Mouse (Mus musculus): ENCODE measurements around the gene Grk5.
A peak's percentile ranks its signal among the peaks of the same experiment; 100 is the strongest.

Gene Grk5

DNA sequence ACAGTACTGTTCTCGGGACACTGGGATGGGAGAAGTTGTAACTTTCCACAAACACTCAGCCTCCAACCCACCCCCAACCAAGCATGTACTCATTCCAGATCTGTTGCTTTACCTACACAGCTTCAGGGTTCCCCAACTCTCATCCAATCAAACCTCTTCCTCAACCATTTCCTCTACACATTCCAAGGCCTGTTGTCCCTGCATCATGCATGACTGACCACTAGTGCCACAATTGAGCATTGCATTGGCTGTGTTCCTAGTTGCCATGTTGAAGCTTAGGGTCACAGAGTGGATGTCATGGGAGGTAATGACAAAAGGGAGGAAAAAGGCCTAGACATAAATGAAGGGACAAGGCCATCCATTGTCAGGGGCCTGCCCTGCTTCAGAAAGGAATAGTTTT, 175.5 kb downstream of the Grk5 start:
- DNase-seq (ENCODE audit: low spot score), result peak; percentile 51

DNA sequence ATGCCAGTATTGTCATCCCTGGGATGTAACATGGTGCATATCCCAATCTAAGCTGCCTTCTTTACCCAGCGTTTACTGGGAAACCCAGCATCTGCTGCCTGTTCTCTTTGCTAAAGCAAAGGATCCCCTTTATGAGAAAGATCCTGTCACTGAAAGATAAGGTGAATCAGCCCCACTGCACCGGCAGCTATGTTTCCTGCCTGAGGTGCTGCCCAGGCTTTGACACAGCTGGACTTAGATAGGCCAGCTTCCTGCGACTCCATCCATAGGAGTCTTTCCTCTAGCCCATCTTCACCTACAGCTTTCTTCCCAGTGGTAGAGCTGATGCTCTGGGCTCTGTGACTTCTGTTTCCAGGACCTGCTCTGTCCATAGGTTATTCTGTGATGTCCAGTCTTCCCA, 189.1 kb downstream of the Grk5 start:
- no peak for DNase-seq (ENCODE audit: low spot score)

DNA sequence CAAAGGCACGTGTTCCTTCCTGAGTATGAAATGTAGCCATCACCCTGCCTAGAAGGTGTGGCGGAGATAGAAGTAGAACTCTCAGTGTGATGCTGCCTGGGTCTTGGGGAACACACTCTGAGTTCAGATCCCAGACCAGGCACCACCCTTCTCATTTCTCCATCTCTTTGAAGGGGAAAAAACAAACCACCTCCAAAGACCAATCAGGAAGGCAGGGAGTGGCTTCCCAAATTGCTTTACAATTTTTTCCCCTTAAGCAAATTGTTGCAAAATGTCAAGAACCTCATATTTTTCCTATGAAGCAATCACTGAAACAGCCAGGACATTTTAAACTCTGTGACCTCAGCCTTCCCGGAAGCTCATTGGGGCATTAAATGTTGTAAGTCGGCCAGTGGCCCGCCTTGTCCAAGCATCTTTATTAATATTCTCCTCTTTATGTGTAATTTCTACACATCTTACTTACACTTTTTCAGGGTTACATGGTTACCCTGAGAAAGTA, 190.8 kb downstream of the Grk5 start:
- peak; percentile 65 for DNase-seq (ENCODE audit: low spot score)

DNA sequence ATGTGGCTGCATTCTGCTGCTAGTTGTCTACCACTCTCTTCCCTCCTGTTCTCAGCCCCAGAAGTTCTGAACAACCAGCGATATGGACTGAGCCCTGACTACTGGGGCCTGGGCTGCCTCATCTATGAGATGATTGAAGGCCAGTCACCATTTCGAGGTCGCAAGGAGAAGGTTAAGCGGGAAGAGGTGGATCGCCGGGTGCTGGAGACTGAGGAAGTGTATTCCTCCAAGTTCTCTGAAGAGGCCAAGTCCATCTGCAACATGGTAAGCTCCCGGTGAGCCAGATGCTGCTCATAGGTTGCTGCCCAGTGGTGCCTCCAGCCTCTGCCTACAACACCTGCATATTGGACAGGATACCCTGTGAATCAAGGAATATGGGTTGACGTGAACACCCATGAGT, 193.5 kb downstream of the Grk5 start:
- DNase-seq (ENCODE audit: low spot score), result no peak

DNA sequence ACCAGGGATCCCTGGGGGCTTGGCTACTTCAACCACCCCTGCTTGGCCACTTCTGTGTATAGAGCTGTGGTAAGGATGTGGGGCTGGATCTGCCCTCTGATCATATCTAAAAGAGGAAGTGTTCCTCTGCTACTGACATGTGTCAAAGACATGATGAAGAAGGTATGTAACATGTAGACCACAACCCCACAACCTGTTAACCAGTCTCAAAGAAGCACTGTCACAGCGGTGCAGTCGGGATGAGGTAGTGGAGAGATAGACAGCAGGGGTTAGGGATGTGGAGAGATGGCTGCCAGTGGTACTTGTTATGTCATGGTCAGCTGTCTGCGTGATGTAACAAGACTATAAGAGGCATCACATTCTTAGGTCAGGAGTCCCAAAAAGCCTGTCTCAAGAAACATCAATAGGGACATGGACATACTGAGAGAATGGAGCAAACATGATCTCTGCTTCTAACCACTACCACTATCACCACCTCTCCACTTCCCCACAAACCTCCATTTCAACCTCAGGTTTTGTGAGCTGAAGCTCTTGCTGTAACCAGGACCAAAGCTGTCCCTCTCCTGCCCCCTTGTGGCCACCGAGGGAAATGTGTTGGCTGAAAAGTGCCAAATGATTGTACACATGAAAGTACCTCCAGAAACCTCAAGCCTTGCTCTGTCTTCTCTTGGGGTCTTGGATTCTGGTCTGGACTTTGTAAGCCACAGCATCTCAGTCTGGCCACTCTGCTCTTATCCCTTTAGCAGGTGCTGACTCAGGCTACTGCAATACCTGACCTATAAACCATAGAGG, 194.8 kb downstream of the Grk5 start:
- DNase-seq (ENCODE audit: low spot score), result peak; percentile 93

DNA sequence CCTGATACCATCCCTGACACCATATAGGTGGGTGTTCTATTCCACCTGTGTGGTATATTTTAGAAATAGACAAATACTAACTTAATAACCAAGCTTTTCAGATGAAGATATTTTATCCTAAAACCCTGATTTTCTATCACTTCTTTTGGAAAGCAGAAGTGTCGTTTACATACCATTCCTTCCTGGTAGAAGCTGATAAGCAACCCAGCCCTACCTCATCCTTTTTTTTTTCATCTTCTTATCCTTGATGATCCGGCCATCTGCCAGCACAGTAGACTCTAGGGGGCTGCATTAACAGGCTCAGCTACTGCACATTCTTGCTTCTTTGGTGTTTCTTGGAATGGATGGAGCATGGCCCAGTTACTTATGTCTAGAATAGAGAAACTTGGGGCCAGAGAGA, 195.7 kb downstream of the Grk5 start:
- no peak for DNase-seq (ENCODE audit: low spot score)

DNA sequence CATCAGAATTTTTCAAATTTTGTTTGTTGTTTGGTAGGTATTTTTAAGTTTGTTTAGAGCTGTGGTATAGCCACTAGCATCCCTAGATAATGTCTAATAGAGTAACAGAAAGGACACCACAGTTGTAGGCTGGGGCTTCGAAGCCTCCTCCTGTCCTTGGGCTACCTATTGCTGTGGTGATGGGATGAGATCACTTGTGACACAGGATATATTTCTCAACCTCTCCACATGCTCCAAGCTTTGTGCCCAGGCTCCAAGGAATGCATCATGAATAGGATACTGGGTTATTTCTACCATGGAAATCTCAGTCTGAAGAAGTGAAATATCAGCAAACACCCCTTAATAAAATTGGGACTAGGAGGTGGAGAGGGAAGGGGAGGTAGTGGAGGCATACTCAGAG, 198.2 kb downstream of the Grk5 start:
- DNase-seq (ENCODE audit: low spot score), result no peak

DNA sequence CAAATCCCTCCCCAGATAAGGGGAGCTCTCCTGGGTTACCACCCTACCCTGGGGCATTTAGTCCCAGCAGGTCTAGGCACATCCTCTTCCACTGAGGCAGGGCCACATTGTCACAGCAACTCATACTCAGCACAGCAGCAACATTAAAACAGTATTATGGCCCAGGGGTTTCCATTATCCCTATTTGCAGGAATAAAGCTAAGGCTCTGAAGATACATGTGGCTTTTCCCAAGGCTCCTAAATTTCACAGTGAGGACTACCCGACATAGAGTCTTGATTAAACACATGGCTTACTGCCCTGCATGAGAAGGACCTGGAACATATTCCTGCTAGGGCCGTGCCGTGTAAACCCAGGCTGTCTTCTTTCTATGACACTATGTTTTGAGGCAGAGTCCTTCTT, 199.5 kb downstream of the Grk5 start:
- DNase-seq (ENCODE audit: low spot score), result no peak

DNA sequence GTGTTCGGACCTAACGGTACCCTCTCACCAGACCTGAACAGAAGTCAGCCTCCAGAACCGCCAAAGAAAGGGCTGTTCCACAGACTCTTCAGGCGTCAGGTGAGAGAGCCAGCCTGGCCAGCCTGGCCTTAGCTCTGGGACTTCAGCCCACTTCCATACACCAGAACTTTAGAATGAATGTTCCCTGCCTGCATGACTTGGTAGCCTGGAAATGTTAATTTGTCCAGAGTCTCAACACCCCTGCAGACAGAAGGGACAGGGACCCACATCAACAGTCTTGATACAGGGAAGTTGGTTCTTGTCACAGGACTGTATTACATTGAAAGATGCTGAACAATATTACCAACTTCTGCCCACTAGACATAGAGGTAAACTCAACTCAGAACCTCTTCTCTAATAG, 201.0 kb downstream of the Grk5 start:
- DNase-seq (ENCODE audit: low spot score), result no peak

DNA sequence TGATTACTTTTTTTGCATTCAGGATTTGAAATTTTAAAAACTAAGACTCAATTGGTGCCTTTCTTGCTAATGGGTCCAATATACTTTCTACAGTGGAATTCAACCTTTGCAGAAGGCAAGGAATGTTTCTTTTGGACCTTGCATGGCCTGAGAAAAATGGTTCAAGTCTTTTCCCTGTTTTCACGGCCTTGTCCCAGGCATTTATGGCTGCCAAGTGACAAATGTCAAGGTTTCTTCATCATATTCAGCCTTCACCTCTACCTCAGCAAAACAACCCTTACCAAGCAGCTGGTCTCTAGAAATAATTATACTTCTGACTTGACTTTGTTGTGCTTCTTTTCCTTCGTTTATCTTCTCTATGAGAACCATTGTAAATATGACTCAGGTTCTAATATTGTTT, 207.2 kb downstream of the Grk5 start:
- DNase-seq (ENCODE audit: low spot score), result no peak

DNA sequence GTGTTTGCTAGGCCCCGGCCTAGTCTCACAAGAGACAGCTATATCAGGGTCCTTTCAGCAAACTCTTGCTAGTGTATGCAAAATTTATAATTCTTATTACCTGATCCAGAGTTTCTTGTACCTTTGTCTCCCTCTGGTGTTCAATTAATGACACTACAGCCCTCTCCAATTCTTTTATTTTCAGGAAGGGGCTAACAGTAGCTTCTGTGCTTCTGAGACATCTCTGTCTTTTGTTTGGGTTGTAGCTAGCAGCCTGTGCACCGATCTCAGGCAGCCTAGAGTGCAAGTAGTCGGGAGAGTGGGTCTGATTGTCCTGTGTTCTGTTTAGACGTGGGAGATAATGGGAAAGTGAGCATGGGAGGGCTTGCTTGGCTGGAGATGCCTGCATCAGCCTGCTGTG, 208.2 kb downstream of the Grk5 start:
- DNase-seq (ENCODE audit: low spot score), result peak; percentile 57

DNA sequence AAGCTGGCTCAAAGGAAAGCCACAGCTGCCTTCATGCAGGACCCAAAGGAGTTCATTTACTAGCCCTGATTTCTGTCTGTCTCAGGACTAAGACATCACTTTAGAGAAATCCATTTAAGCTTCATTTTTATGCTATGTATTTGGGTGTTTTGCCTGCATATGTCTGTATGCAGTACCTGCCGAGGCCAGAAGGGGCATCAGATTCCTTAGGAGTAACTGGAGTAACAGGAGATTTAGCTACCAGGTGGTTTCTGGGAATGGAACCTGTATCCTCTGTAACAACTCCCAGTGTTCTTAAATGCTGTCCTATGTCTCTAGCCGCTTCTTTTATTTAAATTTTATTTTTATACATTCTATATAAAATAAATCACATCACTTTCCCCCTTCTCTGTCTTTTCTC, 220.6 kb downstream of the Grk5 start:
- DNase-seq (ENCODE audit: low spot score), result no peak

DNA sequence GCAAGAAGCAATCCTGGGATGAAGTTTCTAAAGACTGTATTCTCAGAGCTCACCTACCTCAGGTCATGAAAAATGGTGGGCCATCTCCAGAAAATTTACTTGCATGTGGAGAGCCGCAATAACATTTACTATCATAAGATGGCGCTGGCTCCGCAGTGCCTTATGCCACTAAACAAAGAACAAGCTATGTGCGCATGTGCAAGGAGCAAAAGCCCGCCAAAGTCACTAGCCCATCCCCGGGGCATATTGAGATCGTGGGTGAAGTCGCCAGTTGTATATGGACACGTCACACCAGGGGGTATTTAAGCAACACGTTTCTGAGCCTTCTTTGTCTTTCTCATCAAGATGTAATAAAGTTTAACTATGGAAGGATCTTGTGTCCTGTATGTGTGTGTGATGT, 241.5 kb downstream of the Grk5 start:
- no peak for DNase-seq (ENCODE audit: low spot score)

DNA sequence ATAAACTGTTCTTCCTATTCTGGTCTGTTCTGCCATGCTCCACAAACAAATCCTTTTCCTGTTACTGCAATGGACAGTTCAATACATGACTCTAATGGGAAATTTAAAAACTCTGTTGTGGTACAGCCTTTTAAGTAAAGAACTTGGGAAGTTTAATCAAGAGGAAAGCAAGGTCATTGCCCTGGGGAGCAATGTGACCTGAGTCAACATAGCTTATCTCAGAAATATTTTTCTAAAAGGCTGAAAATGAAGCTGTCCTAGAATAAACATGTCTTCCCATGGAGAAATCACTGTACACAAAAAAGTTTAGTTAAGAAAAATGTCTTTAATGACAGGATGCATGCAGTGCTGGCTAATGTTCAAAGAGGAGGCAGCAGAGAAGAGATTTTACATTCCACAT, 249.1 kb downstream of the Grk5 start:
- DNase-seq (ENCODE audit: low spot score), result no peak

DNA sequence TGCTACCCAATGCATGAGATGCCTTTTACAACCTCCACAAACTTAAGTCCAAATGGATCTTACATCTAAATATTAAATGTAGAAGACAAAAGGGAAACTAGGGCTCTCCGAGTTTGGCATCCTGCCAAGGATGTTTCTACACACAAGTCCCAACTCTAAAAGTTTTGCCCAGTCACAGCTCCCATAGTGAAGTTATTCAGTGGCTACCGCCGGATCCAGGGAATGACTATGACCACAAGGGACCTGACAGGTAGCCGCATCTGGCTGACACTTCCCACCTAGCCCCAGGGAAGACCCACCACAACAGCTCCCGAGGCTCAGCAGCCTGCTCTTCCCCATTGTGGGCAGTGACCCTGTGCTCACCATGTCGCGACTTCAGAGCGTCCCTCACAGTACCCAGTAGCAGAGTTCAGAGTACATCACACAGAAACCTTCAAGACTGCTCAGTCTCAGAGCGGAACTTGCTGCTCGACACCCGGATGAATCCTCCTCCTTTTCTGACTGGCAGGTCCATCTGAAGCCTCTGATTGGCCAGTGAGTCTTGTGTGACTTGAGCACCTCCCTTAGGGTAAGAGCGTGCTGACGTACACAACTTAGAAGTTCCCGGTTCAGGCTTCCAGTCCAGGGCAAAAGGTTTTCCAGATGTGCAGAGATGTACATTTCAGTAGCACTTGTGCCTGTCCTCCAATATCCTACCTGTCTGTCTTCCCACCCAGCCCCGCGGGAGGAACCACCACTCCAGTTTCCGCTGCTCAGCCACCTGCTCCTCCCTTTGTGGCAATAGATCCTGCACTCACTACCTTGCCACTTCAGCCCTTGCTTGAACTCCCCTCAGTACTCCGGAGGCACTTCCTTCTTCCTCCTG, 251.0 kb downstream of the Grk5 start, which contains the start of gene Zfp950:
TSS of gene Zfp950 (minus strand) at position 499 of the 865 bp plus-strand sequence.
- DNase-seq (ENCODE audit: low spot score), result peak; percentile 96

DNA sequence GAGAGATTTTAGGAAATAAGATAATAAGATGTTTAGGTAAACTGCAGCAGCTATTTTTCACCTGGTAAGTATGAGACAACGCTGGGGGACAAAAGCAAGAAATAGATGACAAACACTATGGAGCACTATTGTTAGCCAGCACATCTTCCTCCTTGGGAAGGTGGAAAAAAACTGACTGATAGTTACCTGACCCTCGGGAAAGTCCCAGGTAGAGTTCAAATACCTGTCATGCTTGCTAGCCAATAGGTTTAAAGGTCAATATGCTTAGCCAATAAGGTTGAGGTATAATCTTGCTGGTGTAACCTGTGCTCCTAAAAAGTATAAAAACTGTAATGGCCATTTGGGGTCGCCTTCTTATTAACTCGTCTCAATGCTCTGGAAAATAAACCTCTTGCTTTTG, 251.8 kb downstream of the Grk5 start:
- DNase-seq (ENCODE audit: low spot score), result no peak
